Mouse (Mus musculus): Measurements from ENCODE around the gene Cks1b. TPM values are rescaled to one million over a fixed set of nuclear protein-coding genes. Genes with fewer than 3 reads are reported as not detected.

Cks1b gene
- total RNA-seq, 2 experiments from 2014 or later, result 194 to 260 TPM

GRCm38 (mm10) chr3:89401329-89401728, 16.9 kb downstream of the Cks1b start:
- ATAC-seq (replicated peaks; ENCODE audit: poor library complexity, severe bottlenecking), result no peak

DNA sequence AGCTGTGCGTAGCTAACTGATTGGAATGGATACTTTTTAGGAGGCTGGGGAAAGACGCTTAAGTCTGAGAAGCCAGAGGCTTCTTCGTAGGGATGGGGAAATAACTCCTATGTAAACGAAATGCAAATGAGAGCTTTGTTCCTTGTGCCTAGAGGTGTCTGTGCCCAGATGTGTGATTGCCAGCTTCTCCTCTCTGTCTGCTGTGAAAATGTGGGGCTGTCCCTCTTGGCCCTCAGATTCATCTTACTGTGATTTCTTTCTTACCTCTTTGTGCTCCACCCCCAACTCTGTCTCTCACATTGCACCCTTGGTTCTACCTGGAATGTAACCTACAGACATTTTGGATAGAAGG, 21.6 kb downstream of the Cks1b start:
- ATAC-seq (replicated peaks; ENCODE audit: poor library complexity, severe bottlenecking), result no peak

GRCm38 (mm10) chr3:89395806-89396653, 22.2 kb downstream of the Cks1b start:
- no peak for ATAC-seq (replicated peaks; ENCODE audit: poor library complexity, severe bottlenecking)

GRCm38 (mm10) chr3:89395419-89395805, 22.8 kb downstream of the Cks1b start:
- ATAC-seq (replicated peaks; ENCODE audit: poor library complexity, severe bottlenecking), result no peak

DNA sequence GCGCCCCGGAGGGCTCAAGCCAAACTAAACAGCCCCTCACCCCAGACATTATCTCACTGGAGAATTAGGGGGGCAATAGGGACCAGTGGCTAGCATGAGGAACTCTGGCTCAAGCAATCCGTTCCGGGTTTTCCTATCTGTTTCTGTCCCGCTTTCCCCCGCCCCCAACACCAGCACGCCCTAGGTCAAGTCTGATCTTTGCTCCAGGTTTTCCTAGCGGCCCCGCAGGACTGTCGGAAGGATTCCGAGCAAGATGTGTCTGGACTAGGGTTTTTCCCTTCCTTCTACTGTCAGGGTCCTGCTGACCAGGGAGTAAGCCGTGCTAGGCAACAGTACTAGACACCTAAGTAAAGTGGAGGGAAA, 23.3 kb downstream of the Cks1b start:
- peak; percentile 33 for ATAC-seq (replicated peaks; ENCODE audit: poor library complexity, severe bottlenecking)

- ATAC-seq (replicated peaks; ENCODE audit: poor library complexity, severe bottlenecking), result peak; percentile 33
Observed at GRCm38 (mm10) chr3:89394006-89394893, 23.9 kb downstream of the Cks1b start, which contains the start of gene Zbtb7b. Zbtb7b (minus strand) TSS chr3:89394776.

- peak; percentile 77 for ATAC-seq (replicated peaks; ENCODE audit: poor library complexity, severe bottlenecking)
Observed at GRCm38 (mm10) chr3:89393605-89394004, 24.6 kb downstream of the Cks1b start.

GRCm38 (mm10) chr3:89392871-89393311, 25.3 kb downstream of the Cks1b start:
- no peak for ATAC-seq (replicated peaks; ENCODE audit: poor library complexity, severe bottlenecking)

GRCm38 (mm10) chr3:89391663-89392511, 26.3 kb downstream of the Cks1b start:
- no peak for ATAC-seq (replicated peaks; ENCODE audit: poor library complexity, severe bottlenecking)

DNA sequence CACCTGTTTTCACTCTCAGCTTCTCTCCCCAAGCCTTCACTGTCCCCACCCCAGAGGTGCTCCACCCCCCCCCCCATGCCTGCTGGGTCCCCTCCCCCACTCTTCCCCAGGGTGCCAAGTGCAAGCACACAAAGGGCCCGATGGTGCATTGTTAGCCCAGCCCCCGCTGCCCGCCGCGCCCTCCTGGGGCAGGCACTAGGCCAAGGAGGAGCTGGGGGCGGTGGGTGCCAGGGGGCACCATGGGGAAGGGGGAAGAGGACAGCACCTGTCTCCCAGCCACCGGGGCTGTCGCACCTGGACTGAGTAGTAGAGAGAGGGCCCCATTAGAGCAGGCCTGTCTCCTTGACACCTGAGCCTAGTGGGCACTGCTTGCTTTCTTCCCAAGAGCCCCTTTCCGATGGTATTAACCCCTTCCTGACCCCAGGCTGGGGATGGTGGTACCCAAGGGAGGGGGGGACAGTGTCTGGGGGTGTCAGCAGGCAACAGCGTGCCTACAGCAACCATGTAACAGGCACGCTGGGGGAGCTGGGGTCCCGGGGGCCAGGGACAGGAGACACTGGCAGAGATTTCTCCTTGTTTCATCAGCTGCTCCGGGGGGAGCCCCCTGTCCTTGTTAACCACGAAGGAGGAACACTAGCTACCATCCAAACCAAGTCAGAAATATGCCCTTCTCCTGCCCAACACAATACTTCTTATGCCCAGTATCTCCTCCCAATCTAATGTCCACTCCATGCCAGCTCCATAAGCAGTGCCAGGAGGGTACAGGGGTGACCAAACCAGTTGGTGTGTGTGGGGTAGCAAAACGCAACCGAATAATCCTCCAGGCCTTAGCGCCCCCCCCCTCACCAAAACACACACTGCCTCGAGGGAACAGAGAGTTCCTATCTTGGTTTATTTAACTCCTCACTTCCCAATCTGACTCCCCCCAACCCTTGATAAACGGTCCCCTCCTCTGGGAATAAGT, 27.2 kb downstream of the Cks1b start:
- no peak for ATAC-seq (replicated peaks; ENCODE audit: poor library complexity, severe bottlenecking)

DNA sequence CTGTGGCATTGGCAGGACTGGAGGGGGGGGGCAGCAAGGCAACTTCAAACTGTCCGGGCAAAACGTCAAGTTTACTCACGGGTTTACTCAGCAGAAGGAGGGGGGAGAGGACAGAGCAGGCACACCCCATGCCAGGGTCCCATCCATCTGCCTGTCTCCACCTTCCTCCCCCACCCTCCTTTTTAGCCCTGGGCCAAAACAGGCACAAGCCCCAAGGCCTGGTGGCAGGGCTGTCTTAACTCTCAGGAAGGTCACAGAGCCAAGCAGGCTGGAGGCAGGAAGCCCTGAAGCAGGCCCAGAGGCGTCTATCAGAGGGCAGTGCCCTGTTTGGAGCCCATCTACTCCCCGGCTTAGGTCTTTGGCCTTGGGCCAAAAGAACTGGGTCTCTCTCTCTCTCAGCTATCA, 28.1 kb downstream of the Cks1b start:
- no peak for ATAC-seq (replicated peaks; ENCODE audit: poor library complexity, severe bottlenecking)

DNA sequence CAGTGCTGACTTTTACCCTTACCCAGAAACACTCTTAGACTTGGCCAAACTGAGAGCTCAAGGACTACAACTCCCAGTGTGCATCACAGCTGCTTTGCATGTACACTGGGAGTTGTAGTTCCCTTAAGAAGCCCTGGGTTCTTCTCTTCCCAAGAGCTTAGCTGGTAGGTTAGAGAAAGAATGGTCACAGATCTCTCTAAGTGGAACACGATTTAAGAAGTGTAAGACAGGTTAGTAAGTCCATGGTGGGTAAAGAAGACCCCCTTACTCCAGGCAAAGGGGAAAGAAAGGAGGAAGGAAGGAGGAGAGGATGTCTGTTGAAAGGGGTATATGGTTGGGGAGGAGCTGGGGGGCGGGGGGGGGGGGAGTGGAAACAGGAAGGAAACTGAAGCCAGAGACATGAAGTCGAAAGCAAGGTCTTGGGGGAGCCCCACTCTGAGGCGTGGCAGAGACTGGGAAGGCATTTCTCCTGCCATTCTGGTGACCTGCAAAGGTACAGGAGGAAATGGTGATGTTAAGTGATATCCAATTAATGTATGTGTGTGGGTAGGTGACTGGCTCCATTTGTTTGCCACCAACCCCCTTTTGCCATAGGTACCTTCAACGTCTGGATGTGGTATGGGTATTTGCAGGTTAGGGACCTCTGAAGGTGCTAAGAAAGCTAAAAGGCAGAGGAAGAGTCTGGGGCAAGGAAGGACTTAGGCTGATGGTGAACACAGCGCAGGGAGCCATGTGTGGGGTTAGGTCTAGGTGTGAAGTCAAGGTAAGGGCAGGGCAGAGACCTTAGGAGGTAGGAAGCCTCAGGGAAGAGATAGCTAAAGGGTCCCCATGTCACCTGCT, 29.1 kb downstream of the Cks1b start:
- ATAC-seq (replicated peaks; ENCODE audit: poor library complexity, severe bottlenecking), result peak; percentile 13

GRCm38 (mm10) chr3:89388134-89388881, 29.9 kb downstream of the Cks1b start:
- 0 out of 2 replicates have a peak, but pooled peaks have one; percentile 5 for ATAC-seq (replicated peaks; ENCODE audit: poor library complexity, severe bottlenecking)

GRCm38 (mm10) chr3:89387632-89388031, 30.6 kb downstream of the Cks1b start:
- peak; percentile 61 for ATAC-seq (replicated peaks; ENCODE audit: poor library complexity, severe bottlenecking)

- ATAC-seq (replicated peaks; ENCODE audit: poor library complexity, severe bottlenecking), result no peak
Observed at GRCm38 (mm10) chr3:89386438-89387420, 31.5 kb downstream of the Cks1b start.

GRCm38 (mm10) chr3:89385451-89385850, 32.7 kb downstream of the Cks1b start:
- peak; percentile 31 for ATAC-seq (replicated peaks; ENCODE audit: poor library complexity, severe bottlenecking)
